Mouse (Mus musculus): ENCODE data around the gene Abhd8. TPM values are rescaled to one million over a fixed set of nuclear protein-coding genes. Genes with fewer than 3 reads are reported as not detected.

Abhd8 gene
- polyA plus RNA-seq (2016; fragmentation: Nextera tagmentation; extraction: Ambion mirVana) = 66.4 and 69.4 TPM in 2 replicates

- Histone ChIP-seq H3K4me3 (peak within 1 kb of the TSS; percentile 90), H3K4me1 (peaks cover 43% of the 10 kb centered on the region), H3K27me3 (replicated peaks; ENCODE audit: low read depth, poor library complexity, severe bottlenecking) (peaks cover 20% of the 10 kb centered on the region), H3K36me3 (replicated peaks) (peaks cover 49% of the 10 kb centered on the region), H3K9me3 (no peaks in the 10 kb centered on the region), H3K27ac (replicated peaks) (peak within 1 kb of the TSS; percentile 87)
- peak; percentile 97 for DNase-seq (ENCODE audit: low spot score)
- 1% methylated on average over 55 of the region's 55 CpGs for WGBS
These were observed at the start of gene Abhd8 for GRCm38 (mm10) chr8:71463188-71464033. Gene Abhd8, minus strand, starts transcription at chr8:71463655.

GRCm38 (mm10) chr8:71511644-71512043 is 48.2 kb upstream of the Abhd8 start, which contains the start of gene Plvap:
Gene Plvap, minus strand, starts transcription at chr8:71511752.
- 61% methylated on average over 14 of the region's 14 CpGs for WGBS
- peaks cover 54% of the 10 kb centered on the region for H3K27me3 ChIP-seq (replicated peaks; ENCODE audit: low read depth, poor library complexity, severe bottlenecking)

GRCm38 (mm10) chr8:71509316-71509715 is 45.9 kb upstream of the Abhd8 start:
- 62% methylated on average over 2 of the region's 2 CpGs for WGBS
- H3K4me3 ChIP-seq = peak overlapping the region; percentile 37

More at GRCm38 (mm10) chr8:71511644-71512043, 48.2 kb upstream of the Abhd8 start, which contains the start of gene Plvap:
- Histone ChIP-seq H3K36me3 (replicated peaks) (no peaks in the 10 kb centered on the region), H3K4me3 (peak within 1 kb of the TSS; percentile 37; the same call in 1 of the 2 replicates), H3K9me3 (no peaks in the 10 kb centered on the region), H3K4me1 (peaks cover 47% of the 10 kb centered on the region), H3K27ac (replicated peaks) (peak within 1 kb of the TSS; percentile 65)
- peak; percentile 23 for DNase-seq (ENCODE audit: low spot score)

GRCm38 (mm10) chr8:71507589-71508104 is 44.2 kb upstream of the Abhd8 start:
- Histone ChIP-seq H3K27ac (replicated peaks) (peak overlapping the region; percentile 69), H3K36me3 (replicated peaks) (no peaks in the 10 kb centered on the region), H3K9me3 (no peaks in the 10 kb centered on the region), H3K4me3 (peak overlapping the region; percentile 63), H3K27me3 (replicated peaks; ENCODE audit: low read depth, poor library complexity, severe bottlenecking) (peaks cover 71% of the 10 kb centered on the region), H3K4me1 (peaks cover 43% of the 10 kb centered on the region)
- WGBS = under 1% methylated on average over 61 of the region's 61 CpGs
- peak; percentile 93 for DNase-seq (ENCODE audit: low spot score)

More at GRCm38 (mm10) chr8:71509316-71509715, 45.9 kb upstream of the Abhd8 start:
- no peaks in the 10 kb centered on the region for H3K36me3 ChIP-seq (replicated peaks)
- H3K27me3 ChIP-seq (replicated peaks; ENCODE audit: low read depth, poor library complexity, severe bottlenecking) = peaks cover 71% of the 10 kb centered on the region
- H3K27ac ChIP-seq (replicated peaks) = no peak overlapping the region; the same call in 1 of the 2 replicates
- peaks cover 45% of the 10 kb centered on the region for H3K4me1 ChIP-seq
- no peak for DNase-seq (ENCODE audit: low spot score)
- no peaks in the 10 kb centered on the region for H3K9me3 ChIP-seq

GRCm38 (mm10) chr8:71505979-71506378 is 42.5 kb upstream of the Abhd8 start:
- WGBS = 87% methylated on average over 4 of the region's 4 CpGs
- peaks cover 34% of the 10 kb centered on the region for H3K4me1 ChIP-seq
- H3K27me3 ChIP-seq (replicated peaks; ENCODE audit: low read depth, poor library complexity, severe bottlenecking) = peaks cover 61% of the 10 kb centered on the region
- no peak overlapping the region for H3K4me3 ChIP-seq
- H3K9me3 ChIP-seq = no peaks in the 10 kb centered on the region
- no peak for DNase-seq (ENCODE audit: low spot score)
- no peak overlapping the region for H3K27ac ChIP-seq (replicated peaks)
- H3K36me3 ChIP-seq (replicated peaks) = no peaks in the 10 kb centered on the region

- Histone ChIP-seq H3K36me3 (replicated peaks) (no peaks in the 10 kb centered on the region), H3K27me3 (replicated peaks; ENCODE audit: low read depth, poor library complexity, severe bottlenecking) (peaks cover 54% of the 10 kb centered on the region), H3K4me1 (peaks cover 37% of the 10 kb centered on the region), H3K4me3 (no peak overlapping the region), H3K27ac (replicated peaks) (no peak overlapping the region), H3K9me3 (no peaks in the 10 kb centered on the region)
- DNase-seq (ENCODE audit: low spot score) = no peak
- WGBS = 95% methylated on average over 4 of the region's 4 CpGs
These were observed 41.9 kb upstream of the Abhd8 start for GRCm38 (mm10) chr8:71505326-71505725.

GRCm38 (mm10) chr8:71504349-71504748 is 40.9 kb upstream of the Abhd8 start:
- DNase-seq (ENCODE audit: low spot score) = no peak
- WGBS = 89% methylated on average over 4 of the region's 4 CpGs
- 0 out of 2 replicates have a peak overlapping the region, but pooled peaks have one; percentile 7 for H3K27ac ChIP-seq (replicated peaks)
- no peaks in the 10 kb centered on the region for H3K9me3 ChIP-seq
- H3K36me3 ChIP-seq (replicated peaks) = no peaks in the 10 kb centered on the region
- H3K4me1 ChIP-seq = peaks cover 36% of the 10 kb centered on the region
- H3K4me3 ChIP-seq = no peak overlapping the region
- peaks cover 45% of the 10 kb centered on the region for H3K27me3 ChIP-seq (replicated peaks; ENCODE audit: low read depth, poor library complexity, severe bottlenecking)

- no peaks in the 10 kb centered on the region for H3K27me3 ChIP-seq (replicated peaks; ENCODE audit: low read depth, poor library complexity, severe bottlenecking)
- DNase-seq (ENCODE audit: low spot score) = peak; percentile 76
- H3K27ac ChIP-seq (replicated peaks) = peak overlapping the region; percentile 77
- peaks cover 2% of the 10 kb centered on the region for H3K36me3 ChIP-seq (replicated peaks)
- 32% methylated on average over 16 of the region's 16 CpGs for WGBS
- peaks cover 57% of the 10 kb centered on the region for H3K4me1 ChIP-seq
- H3K9me3 ChIP-seq = no peaks in the 10 kb centered on the region
- H3K4me3 ChIP-seq = peak overlapping the region; percentile 33
These were observed 35.6 kb upstream of the Abhd8 start for GRCm38 (mm10) chr8:71498816-71499690.

- Histone ChIP-seq H3K27ac (replicated peaks) (peak overlapping the region; percentile 77), H3K4me1 (peaks cover 55% of the 10 kb centered on the region), H3K27me3 (replicated peaks; ENCODE audit: low read depth, poor library complexity, severe bottlenecking) (no peaks in the 10 kb centered on the region), H3K36me3 (replicated peaks) (peaks cover 12% of the 10 kb centered on the region), H3K9me3 (no peaks in the 10 kb centered on the region), H3K4me3 (peak overlapping the region; percentile 33)
- no peak for DNase-seq (ENCODE audit: low spot score)
- 25% methylated on average over 15 of the region's 15 CpGs for WGBS
These were observed 34.5 kb upstream of the Abhd8 start for GRCm38 (mm10) chr8:71497881-71498501.

- Histone ChIP-seq H3K27ac (replicated peaks) (peak overlapping the region; percentile 77), H3K9me3 (no peaks in the 10 kb centered on the region), H3K36me3 (replicated peaks) (peaks cover 20% of the 10 kb centered on the region), H3K4me1 (peaks cover 53% of the 10 kb centered on the region), H3K27me3 (replicated peaks; ENCODE audit: low read depth, poor library complexity, severe bottlenecking) (no peaks in the 10 kb centered on the region), H3K4me3 (no peak overlapping the region)
- no peak for DNase-seq (ENCODE audit: low spot score)
- 95% methylated on average over 1 of the region's 1 CpGs for WGBS
These were observed 33.7 kb upstream of the Abhd8 start for GRCm38 (mm10) chr8:71497077-71497645.

- H3K9me3 ChIP-seq = no peaks in the 10 kb centered on the region
- peak; percentile 67 for DNase-seq (ENCODE audit: low spot score)
- 22% methylated on average over 11 of the region's 11 CpGs for WGBS
- peak overlapping the region; percentile 26 for H3K27ac ChIP-seq (replicated peaks)
- H3K36me3 ChIP-seq (replicated peaks) = peaks cover 27% of the 10 kb centered on the region
- peaks cover 53% of the 10 kb centered on the region for H3K4me1 ChIP-seq
- no peak overlapping the region for H3K4me3 ChIP-seq
- H3K27me3 ChIP-seq (replicated peaks; ENCODE audit: low read depth, poor library complexity, severe bottlenecking) = no peaks in the 10 kb centered on the region
These were observed 33.0 kb upstream of the Abhd8 start for GRCm38 (mm10) chr8:71496481-71496880.
